Mouse (Mus musculus) small intestine, adult 2 months (tissue): ENCODE data around the gene Gm48552.

Experiments used
- CTCF ChIP-seq: fragments of 200-500 bp; IDR thresholded peaks from 2 replicates; pipeline ENCODE4 v1.5.1; 2012; ENCODE audit warnings: low read depth, mild to moderate bottlenecking, control low read depth, inconsistent platforms, low read length, moderate library complexity, mixed read lengths; ENCODE audit not compliant: insufficient replicate concordance, insufficient read length; ENCODE audit errors: extremely low read depth
- POLR2A ChIP-seq: fragments of 200-500 bp; IDR thresholded peaks from 2 replicates; pipeline ENCODE4 v1.6.1; 2012; ENCODE audit warnings: low read depth, mild to moderate bottlenecking, control low read depth, inconsistent platforms, low read length, moderate library complexity

- TF ChIP-seq CTCF: no peak
- TF ChIP-seq POLR2A: no peak
Observed at GRCm38 (mm10) chr10:81425236-81425850, 36.5 kb downstream of the Gm48552 start.
